Mouse (Mus musculus) left cerebral cortex, adult 18-20 months (tissue): ENCODE results near the gene Ptpn23. TPM values are rescaled to one million over a fixed set of nuclear protein-coding genes. Genes with fewer than 3 reads are reported as not detected.
"Not testable (repeated sequence)": the region's sequence is repeated elsewhere in the genome, so short reads cannot be mapped to it uniquely, and the experiment has no call there.

ENCODE experiments used
- DNase-seq, 2 experiments: peaks; one replicate each; pipeline ENCODE4 v3.0.0; 2021 to 2022; ENCODE audit warnings: low spot score in 2 of 2, mixed read lengths in 1 of 2
- long read RNA-seq, 2 experiments: library from polyadenylated mRNA; stranded (forward); transcript quantifications; one replicate each; pipeline ENCODE4 v2.0.0; 2021
- total RNA-seq, 2 experiments: library from RNA; stranded (reverse); gene quantifications; 2 replicates each; pipeline ENCODE4 v1.2.3; 2021

Gene Ptpn23
- 10 to 100 TPM; 53.1 to 55.5 TPM for total RNA-seq
- long read RNA-seq, experiment 1, full-length matches to known transcripts = 3 of 17 reads
- long read RNA-seq, experiment 1, partial matches to known transcripts = 12 of 17 reads
- long read RNA-seq, experiment 1, other reads (novel, unspliced or antisense) = 2 of 17 reads
- long read RNA-seq, experiment 2, full-length matches to known transcripts = 2 of 8 reads
- long read RNA-seq, experiment 2, partial matches to known transcripts = 5 of 8 reads
- long read RNA-seq, experiment 2, other reads (novel, unspliced or antisense) = 1 of 8 reads

GRCm38 (mm10) chr9:110408099-110408773 lies at the start of gene Ptpn23:
TSS of gene Ptpn23 (minus strand) at chr9:110408213.
- peak; percentile 95 for DNase-seq

DNA sequence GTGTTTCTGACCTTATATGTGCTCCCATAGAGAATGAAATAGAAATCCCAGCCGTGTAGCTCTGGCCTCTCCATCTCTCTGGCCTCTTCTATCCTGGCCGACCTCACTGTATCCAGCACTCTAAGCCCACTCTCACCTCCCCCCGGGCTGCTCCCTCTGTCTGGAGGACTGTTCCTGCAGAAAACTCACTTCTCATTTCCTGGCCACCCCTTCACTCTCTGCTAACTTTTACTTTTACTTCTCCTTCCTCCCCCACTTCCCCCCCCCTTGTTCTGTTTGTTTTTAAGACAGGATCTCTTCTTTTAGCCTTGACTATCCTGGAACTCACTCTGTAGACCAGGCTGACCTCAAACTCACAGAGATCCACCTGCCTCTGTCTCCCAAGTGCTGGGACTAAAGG lies 44.5 kb upstream of the Ptpn23 start:
- DNase-seq = no peak

DNA sequence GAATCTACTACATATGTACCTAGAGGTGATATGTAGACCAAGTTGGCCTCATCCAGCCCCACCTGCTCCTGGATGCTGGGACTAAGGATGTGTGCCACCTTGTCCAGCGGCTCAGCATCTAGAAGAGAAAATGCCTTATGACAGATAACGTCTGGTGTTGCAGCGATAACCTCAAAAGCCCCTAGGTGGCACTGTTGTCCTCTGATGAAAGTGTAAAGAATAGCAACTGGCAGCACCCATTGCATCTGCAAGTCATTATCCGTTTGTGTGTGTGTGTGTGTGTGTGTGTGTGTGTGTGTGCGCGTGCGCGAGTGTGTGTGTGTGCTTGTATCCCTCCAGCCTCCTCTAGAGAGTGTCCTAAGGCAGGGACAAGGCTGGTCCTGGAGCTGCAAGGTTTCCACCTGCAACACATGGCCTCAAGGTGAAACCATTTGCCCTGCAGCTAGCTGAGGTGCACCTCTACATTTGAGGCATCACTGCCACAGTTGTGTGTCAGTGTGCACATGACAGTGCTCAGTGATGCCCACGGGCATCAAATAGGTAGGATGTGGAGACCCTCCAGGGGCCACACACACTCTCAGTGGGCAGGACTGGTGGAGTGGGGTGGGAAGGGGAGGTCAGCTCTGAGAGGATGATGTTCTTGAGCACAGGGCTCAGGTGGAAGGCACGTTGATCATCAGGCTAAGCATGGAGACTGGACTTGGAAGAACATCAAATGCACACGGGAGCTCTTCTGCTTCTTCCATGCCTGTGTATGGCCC lies 41.0 kb upstream of the Ptpn23 start:
- peak; percentile 74 to 80 for DNase-seq

DNA sequence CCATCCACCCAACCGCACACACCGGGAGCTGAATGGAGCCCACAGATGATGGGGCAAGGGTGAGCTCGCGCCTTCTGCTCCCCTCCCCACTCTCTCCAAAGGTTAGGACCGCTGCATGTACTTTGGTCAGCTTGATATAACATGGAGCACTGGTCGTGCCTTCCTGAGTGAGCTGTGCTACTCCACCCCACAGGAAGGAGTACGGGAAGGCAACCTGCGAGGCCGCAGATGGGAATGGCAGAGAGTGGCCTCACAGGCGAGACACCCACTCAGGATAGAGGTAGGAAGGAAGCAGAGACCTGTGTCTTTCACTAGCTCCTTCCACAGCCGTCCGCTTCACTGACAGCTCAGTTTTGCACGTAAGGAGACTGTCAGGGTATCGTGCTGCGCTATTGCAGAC lies 40.3 kb upstream of the Ptpn23 start:
- DNase-seq = no peak

DNA sequence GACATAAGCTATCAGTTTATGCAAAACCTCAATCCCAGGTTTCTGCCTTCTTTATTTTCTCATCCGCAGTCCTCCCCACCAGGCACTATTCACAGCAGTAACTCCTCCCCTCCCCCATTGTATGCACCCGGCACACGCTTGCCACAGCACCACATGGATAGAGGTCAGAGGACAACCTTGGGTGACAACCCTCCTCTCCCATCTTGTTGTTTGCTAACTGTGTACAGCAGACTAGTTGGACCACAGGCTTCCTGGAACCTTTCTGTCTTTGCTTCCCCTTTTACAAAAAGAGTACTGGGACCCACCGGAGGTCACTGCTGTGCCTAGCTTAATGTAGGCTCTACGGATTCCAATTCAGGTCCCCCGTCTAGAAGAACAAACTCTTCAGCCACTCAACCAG lies 32.5 kb upstream of the Ptpn23 start:
- no peak for DNase-seq

GRCm38 (mm10) chr9:110440049-110440448 lies 32.0 kb upstream of the Ptpn23 start:
- no peak for DNase-seq

DNA sequence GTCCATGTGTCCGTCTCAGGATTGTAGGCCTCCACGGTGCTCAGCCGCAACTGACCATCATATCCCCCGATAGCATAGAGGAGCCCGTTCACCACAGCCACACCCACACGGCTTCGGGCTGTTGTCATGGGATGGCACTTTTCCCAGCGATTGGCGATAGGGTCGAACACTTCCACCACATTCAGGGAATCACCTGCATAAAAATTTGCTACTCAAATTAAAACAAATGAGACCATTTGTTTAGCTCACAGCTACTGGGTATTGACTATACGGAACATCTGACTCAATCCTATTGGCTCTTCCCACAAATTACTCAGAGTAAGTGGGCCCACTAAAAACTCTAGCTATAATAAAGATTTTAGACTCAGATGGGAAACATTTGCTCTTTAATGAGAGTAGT lies 28.0 kb upstream of the Ptpn23 start:
- no peak for DNase-seq

- DNase-seq = no peak
Observed at GRCm38 (mm10) chr9:110433045-110433444, 25.0 kb upstream of the Ptpn23 start.

DNA sequence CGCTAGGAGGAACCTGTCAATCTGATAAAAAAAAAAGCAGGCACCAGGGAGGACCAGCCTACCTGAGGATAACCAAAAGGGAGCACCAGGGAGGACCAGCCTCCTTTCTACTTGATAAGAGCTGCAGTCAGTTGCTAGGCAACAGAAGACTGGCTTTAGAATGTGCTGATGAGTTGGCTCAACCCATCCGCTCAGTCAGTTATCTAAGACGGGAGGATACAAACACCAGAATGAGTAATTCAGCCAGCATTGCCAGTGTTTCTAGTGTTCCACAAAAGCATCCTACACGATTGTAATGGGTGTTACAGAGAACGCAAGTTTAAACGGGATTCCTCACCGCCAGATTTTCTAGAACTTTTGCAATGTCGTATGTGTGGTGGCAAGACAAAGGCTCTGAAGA lies 23.2 kb upstream of the Ptpn23 start:
- peak; percentile 33 to 35 for DNase-seq

DNA sequence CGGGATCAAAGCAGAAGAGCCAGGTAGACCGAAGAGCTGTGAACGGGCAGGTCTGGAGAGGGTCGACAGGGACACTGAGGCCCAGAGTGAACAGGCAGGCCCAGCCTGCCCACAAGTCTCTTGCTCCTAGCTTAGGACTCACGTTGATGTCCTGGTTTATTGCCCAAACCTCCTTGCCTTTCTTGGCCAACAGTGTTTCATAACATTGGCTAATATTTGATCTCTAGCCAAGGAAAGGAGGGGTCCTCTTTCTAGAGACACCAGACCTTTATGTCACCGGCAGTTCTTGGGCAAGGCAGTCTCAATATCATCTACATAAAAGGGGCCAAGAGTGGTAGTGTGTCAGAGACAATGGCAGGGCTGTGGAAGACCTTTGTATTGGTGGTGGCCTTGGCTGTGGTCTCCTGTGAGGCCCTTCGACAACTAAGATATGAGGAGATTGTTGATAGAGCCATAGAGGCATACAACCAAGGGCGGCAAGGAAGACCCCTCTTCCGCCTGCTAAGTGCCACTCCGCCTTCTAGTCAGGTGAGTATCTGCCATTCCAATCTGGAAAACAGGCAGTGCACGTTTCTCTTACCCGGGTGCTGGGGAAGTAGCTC lies 11.6 kb upstream of the Ptpn23 start, which contains the start of gene Ngp:
Gene Ngp, plus strand, starts transcription at position 237 of the 602 bp plus-strand sequence.
- DNase-seq = no peak

DNA sequence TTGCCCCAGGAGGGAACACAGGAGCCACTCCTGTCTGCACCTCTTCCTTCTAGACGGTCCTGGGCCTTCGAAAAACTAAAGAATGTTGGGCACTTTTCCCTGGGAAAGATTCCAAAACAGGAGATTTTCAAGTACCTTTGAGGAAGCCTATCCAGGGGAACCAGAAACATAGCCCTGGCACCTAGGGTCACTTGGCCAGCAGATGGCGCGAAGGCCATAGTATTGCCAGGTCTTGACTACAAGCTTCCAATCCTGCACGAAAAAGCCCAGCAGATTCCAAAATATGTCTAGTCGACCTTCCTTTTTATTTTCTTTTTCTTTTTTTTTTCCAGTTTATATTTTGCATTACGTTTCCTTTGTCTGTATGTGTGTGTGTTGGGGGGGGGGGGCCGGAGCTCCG lies 5.8 kb upstream of the Ptpn23 start:
- peak in 1 of 2 experiments; percentile 20 for DNase-seq

- no peak for DNase-seq
Observed at GRCm38 (mm10) chr9:110412926-110413325, 4.9 kb upstream of the Ptpn23 start.

DNA sequence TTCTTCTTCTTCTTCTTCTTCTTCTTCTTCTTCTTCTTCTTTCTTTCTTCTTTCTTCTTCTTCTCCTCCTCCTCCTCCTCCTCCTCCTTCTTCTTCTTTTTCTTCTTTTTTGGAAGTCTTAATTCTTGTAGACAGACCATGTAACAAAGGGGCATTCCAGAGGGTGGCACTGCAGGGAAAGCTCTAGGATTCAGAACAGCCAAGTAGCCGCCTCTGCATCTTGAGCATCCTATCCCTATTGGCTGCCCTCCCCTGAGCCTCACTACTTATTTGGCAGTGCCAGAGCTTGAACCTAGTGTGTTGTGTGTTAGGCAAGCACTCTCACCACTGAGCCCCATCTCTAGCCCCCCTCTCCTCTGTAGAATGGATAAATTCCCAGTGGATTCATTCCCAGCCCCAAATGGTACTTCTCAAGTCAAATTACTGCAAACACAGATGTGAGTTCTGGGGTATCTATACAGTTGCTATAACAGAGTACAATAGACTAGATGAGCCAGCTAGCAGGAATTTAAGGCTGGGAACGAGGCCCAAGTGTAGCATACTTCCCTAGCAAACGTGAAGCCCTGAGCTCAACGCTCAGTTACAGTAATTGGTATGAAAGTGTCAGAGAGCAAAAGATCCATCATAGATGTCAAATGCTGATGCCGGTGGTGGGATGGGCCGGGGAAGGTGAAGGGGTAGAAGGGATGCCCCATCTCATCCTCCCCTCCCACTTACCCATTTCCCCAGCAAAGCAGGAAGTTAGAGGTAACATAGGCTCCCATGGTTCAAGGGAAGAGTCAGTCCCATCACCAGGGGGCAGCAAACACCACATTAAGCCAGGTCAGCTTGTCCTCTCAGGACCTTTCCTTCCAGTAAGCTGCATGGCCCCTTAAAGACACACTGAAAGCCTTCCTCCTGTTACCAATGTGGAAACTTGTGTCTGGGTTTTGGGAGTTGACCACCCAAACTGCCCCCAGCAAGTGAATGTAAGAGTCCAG lies 3.2 kb upstream of the Ptpn23 start:
- peak; percentile 74 to 84 for DNase-seq

DNA sequence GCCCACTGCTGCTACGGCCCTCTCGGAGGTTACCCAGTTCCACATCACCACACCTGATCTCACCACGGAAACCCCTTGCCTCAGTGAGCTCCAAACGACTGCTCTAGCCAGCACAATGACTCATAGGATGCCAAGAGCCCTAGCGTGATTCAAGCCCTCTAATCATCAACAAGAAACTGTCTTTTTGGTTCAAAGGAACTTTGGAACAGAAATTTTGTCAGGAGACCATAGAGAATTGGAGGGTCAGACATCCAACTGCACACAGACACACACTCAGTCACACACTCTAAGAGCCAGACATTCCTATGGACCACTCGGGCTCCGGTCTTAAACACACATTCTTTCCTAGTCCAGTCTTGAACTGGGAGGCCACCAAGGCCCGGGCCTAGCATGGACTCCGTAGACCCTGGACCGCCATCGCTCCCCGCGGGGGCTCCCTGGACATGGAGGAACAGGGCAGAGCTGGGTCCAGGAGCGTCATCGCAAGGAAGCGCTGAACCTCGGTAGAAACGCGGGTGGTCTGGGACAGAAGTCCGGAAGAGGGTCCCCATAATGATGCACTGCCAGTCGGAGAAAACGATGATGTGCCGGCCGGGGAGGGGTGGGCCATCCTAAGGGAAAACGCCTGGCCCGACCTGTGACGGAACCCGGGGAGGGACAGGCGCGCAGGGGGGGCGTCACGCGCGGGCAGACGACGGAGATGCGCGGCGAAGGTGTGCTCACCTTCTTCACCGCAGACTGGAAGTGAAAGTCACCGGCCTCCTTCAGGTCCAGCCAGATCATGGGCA lies 508 bp downstream of the Ptpn23 start:
- DNase-seq = peak in 1 of 2 experiments; percentile 14

GRCm38 (mm10) chr9:110403240-110403639 lies 4.8 kb downstream of the Ptpn23 start:
- DNase-seq = not testable (repeated sequence)

DNA sequence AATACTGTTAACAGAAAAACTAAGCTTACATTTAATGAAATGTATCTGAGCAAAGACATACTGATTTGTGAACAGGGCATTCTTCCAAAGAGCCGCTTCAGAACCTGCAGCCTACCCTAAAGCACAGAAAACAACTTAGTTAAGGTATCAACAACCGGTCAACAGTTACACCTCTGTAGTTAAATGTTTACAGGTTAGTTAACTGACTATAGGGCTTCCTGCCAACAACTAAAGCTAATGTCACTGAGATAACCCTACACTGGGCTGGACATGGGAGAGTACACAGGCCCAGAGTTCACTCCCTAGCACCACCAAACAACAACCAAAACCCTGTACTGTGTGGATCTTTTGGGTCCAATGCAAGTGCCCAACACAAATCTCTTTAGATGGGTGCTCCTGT lies 5.3 kb downstream of the Ptpn23 start:
- no peak for DNase-seq

GRCm38 (mm10) chr9:110400650-110401049 lies 7.4 kb downstream of the Ptpn23 start:
- no peak for DNase-seq

GRCm38 (mm10) chr9:110393295-110393694 lies 14.7 kb downstream of the Ptpn23 start:
- DNase-seq = no peak

DNA sequence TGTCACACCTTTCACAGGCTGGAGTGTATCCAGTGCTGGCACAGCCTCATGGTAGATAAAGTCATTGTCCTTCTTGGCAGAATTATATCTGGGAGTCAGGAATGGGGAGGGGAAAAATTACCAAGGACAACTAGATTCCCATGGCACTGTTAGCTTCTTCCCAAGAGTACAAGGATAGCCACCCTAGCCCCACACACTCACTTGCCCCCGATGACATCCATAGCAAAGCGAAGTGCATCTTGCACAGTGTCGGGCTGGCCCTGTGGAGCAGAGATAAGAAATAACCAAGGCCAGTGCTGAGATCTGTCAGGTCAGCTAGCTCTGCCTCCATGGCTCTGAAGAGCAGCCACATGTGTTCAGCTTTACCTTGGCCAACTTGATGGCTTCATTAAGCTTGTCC lies 17.2 kb downstream of the Ptpn23 start:
- no peak for DNase-seq

DNA sequence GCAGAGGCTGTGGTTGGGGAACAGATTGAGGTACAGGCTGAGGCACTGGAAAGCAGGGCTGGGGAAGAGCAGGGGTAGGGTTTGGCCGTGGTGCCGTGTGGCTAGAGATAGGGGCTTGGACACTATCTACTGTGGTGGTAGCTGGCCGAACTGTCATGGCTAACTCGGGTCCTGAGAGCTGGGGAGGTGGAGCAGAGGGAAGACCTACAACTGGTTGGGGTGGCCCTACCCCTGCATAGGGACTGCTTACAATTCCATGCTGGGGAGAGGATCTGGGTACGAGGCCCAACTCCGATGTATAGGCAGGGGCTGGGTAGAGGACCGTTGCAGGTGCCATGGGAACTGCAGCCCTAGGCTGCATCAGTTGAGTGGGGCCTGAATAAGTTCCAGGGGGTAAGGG lies 20.0 kb downstream of the Ptpn23 start:
- no peak for DNase-seq
